Mouse (Mus musculus) megakaryocyte, adult 5-6 weeks (primary cell): ENCODE results near the gene Telo2. TPM values are rescaled to one million over a fixed set of nuclear protein-coding genes. Genes with fewer than 3 reads are reported as not detected.

Experiments
- ATAC-seq: 2 replicates; pipeline ENCODE4 v1.8.0; 2016; ENCODE audit warnings: mild to moderate bottlenecking, inconsistent platforms; ENCODE audit not compliant: poor library complexity, severe bottlenecking
- total RNA-seq, 2 experiments: library from RNA; stranded (forward) in 1 of 2; stranded (reverse) in 1 of 2; fragments of 153-499, 151-499 nt in 1 of 2; fragments of 221-1000, 200-1000 nt in 1 of 2; gene quantifications; 2 replicates each; pipeline versions ENCODE4 v1.2.3 to v1.2.4; 2015 to 2017

Gene Telo2
- total RNA-seq, 2 experiments from 2014 or later = 3.9 to 11.3 TPM

DNA sequence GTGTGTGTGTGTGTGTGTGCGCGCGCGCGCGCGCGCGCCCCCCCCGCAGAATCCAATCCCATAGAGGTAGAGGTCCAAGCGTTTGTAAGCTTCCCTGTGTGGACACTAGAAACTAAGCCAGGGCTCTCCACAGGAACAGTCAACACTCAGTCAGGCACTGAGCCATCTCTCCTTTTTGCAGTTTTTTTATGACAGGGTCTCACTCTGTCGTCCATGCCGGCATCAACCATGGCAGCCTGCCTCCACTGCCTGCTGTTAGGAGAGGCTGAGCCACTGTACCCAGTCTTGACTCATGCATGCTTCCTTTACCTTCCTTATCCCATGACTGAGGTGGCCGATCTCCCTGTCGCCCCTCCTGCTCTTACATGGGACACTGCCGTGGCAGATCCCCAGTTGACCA, 8.0 kb downstream of the Telo2 start:
- no peak for ATAC-seq

DNA sequence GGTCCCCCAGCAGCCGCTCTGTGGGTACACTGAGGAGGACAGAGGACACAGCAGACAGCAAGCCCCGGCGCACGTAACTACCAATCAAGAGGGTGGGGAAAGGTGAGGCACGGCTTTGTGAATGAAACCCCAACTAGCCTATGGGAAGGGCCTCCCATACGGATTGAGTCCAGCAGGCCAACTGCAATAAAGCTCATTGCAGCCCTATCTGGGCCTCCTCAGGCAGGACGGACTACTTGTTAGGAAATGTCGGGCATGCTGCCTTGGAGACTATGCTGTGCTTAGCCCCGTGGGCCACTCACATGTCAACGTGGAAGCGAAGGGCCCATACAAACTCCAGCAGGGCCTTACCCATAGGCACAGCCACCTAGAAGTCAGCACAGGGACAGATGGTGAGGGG, 14.4 kb downstream of the Telo2 start:
- no peak for ATAC-seq

DNA sequence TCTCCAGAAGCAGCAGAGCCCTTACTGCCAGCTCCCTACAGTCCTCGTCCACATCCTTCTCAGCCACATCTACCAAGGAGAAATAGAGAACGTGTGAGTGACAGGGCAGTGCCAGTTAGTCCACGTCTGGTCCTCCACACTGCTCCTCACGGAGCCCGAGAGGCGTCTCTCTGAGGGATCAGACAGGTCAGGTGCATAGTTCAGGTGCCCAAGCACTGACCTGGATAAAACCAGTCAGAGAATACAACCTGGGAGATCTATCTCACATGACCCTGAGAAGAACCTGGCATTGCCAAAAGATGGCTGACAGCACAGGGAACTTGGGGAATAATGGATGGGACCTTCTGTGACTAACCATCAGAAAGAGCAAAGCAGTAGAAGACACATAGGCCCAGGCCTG, 15.7 kb downstream of the Telo2 start:
- no peak for ATAC-seq

DNA sequence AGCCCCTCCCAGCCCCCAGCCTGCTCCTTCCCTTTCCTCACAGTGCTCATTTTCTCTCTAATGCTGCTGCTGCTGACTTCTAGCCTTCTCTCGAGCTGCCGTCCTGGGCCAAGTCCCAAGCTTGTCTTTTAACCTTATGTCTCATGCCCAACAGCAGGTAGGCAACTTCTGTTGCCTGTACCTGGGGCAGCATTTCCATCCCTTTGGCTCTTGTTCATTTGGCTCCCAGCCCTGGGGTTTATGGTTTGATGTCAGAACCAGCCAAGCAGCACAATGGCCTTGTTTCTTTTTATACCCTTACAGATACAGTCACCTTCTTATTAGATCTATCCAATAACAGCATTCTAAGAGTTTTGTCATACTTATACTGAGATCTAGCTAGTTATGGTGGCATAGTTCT, 19.5 kb downstream of the Telo2 start:
- ATAC-seq = no peak

DNA sequence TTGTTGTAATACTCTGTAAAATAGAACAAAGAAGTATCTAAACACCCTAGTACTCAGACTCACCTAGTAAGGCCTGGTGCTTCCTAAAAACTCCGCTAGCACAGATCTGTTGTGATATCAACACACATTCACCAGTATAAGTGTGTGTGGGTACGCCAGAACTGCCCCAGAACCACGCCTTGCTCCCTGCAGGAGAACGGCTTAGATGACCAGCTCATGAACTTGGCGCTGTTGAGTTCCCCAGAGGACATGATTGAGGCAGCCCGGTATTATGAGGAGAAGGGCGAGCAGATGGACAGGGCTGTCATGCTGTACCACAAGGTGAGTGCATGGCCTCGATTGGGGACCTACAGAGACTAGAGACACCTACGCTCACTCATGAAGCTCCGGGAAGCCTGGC, 25.3 kb downstream of the Telo2 start:
- ATAC-seq = no peak

DNA sequence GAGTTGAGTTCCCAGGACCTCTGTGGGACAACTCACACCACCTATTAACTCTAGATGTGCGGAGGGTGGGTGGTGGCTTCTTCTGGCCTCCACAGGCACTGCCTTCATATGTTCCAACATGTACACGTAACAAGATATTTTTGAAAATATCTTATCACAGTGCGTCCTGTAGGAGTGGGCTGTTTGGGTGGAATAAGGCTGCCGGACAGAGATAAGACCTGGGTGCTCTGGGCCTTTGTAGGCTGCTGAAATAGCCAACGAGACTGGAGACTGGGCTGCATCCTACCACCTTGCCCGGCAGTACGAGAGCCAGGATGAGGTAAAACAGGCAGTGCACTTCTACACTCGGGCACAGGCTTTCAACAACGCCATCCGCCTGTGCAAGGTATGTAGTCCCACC, 26.6 kb downstream of the Telo2 start:
- no peak for ATAC-seq

DNA sequence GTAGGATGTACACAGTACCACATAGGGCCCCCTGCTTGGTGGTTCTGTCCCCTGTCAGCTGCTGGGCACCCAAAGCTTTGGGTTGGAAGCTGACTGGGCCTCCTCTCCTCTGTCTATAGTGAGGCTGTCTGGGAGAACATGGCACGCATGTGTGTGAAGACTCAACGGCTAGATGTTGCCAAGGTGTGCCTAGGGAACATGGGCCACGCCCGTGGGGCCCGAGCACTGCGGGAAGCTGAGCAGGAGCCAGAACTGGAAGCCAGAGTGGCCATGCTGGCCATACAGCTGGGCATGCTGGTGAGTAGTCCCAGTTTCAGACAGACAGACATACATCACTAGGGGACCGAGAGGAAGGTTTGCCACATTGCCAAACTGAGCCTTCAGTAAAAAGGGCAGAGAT, 29.0 kb downstream of the Telo2 start:
- no peak for ATAC-seq

DNA sequence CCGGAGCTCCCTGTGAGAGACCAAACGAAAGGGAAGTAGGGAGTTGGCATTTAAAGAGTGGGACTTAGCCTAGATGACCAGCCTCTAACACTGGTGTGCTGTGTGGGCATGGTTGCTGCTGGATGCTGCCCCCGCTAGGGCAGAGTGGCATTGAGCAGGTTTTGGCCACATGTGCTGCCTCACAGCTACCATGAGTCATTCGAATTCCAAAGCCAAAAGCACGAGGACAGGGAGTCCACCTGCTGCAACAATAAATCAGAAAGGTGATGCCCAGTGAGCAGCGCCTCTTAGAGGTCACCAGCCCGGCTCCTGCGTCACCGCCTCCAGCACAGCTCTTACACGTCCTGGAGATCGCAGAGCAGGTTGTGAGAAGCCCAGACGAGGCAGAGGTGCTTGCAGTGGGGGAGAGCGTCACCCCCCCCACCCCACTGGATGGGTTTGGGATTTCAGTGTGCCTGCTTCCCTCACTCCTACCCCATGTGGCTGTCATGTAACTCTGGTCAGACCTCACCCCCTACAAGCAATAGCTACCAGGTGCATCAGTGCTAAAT, 30.9 kb downstream of the Telo2 start:
- no peak for ATAC-seq

DNA sequence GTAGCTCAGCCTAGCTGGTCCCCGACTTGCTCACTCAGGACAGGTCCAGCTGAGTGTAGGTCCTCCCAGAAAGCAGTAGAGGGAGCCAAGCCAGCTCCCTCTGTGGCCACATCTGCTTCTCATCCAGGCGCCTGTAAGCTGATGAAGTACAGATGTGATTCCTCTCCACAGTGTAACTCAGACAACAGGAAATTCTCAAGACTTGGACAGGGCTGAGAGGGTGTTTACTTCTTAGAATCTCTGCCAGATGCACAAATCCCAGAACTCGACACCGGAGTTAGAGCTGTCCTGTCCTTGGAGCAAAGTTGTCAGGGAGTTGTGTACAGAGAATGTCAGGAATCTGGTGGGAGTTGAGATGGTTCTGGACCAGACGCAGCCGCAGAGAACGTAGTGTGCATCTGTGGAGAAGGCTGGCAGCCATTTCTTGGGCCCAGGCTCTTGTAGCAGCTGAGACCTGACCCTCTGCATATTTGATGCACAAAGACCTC, 32.3 kb downstream of the Telo2 start, which contains the start of gene Tmem204:
Gene Tmem204, minus strand, starts transcription at position 148 of the 488 bp plus-strand sequence.
- ATAC-seq = no peak

DNA sequence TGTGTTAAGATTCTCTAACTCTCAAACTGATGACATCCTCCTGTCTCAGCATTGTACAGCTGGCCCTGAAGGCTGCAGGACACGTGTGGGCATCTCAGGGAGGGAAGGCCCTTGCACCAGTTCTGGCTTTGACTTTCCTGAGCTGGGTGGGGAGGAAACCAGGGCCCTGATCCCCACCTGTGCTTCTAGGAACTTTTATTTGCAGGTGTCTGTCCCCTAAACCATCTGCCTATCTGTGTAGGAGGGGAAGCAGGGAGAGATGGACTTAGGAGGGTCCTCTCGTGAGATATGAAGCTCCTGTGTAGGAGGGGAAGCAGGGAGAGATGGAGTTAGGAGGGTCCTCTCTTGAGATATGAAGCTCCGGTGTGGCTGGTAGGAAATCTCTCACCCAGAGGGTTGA, 32.9 kb downstream of the Telo2 start:
- ATAC-seq = no peak

DNA sequence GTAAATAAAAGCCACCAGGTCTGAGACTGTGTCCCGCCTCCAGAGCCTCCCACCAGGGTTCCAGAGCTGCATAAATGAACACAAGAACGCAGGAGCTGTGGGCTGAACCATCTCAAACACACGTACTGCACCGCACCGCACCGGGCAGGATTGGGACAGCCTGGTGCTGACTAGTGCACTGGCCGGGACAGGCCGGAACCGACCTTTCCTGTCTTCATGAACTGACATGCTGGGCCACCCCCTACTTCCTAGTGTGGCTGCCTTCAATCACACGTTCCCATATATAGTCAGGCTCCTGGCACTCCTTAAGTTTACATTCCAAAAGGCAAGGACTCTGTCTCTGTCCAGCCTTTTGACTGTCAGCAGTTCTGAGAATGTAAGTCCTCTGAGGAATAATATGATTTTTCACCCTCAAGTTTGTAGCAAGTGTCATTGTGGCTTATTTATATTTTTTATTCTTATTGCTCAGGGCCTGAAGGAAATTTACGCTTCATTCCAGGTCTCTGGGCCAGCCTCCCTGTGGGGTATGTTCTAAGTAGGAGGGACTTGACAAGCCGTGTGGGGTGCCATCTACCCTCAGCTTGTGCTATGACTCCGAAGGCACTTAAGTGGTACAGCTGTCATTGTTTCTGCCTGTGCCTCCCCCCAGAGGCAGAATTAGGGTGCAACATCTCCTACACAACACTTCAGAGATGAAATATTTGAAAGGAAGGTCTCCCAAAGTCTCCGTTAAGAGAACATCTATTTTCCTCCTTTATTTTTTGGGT, 33.5 kb downstream of the Telo2 start:
- ATAC-seq = no peak

DNA sequence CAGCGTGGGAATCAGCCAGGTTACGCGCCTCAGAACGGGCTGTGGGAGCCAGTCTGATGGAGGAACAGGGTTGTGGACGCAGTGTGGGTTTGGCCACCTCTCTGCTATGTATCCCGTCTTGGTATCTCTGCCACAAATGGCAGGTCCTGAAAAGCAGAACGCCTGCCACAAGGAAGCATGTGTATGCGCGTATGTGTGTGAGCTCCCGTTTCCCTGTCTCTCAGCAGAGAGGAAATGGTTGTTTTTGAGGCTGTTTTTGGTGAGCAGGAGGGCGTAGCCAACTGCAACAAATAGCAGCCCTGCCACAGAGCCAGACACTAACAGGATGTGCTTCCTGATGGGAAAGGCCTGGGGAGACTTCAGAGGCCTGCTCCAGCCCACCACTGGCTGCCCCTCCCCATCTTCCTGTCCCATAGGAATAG, 34.8 kb downstream of the Telo2 start:
- ATAC-seq = no peak

DNA sequence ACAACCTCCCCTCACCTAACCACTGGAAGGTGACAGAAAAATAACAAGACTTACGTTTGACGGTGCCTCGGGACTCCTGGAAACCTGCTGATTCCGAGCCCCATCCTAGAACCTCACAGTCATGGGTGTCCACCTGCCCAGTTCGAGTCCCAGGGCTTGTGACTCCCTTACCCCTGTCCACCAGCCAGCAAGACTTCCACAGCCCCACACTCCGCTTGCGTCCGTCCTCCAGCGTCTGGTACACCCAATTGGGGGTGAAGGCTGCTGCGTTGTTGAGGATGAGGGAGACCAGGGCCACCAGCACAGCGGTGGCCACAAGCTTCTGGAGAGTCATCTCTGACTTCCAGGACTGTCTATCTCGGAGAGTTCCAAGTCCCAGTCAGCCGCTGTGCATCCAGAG, 35.6 kb downstream of the Telo2 start:
- no peak for ATAC-seq

DNA sequence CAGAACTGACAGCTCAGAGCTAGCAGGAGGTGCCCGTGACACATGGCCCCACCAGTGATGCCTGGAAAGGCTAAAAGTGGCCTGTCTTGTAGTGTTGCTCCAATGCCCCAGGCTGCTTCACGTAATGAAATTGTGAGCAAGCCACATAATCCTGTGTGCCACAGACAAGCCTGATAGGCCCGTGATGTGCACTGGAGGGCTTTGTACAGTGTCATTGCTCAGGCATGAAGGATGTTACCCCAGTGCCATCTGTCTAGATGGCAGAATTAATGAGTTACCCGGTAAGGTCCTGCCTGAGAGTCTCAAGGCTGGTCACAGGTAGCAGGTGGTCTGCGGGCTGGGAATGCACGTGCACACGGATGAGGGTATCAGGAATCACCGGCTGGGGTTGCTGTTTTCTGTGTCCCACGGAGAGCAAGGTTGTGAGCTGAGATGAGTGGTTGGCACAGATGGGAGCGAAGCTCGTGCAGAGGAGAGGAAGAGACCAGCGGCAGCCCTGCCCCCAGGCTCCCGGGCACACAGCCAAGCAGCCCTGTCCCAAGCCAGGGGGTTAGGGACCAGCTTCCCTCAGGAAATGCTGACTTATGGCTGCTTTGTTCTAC, 37.9 kb downstream of the Telo2 start:
- no peak for ATAC-seq

DNA sequence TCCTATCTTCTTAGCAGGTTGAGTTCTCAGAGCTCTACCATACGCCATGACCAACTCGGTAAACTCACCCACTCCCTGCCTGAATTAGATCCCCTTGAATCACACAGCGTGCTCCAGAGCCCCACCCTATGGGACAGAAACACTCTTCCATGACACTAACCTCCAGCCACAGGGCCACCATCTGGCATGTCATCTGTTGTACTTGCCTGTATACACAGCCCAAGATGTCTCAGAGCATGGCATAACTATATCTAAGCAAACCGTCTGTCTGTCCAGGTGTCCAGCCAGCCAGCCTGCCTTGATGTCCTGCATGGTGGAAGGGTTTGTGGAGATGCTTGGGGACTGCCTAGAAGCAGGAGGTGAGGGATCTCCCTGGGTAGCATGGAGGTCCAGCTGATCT, 38.9 kb downstream of the Telo2 start:
- ATAC-seq = no peak

DNA sequence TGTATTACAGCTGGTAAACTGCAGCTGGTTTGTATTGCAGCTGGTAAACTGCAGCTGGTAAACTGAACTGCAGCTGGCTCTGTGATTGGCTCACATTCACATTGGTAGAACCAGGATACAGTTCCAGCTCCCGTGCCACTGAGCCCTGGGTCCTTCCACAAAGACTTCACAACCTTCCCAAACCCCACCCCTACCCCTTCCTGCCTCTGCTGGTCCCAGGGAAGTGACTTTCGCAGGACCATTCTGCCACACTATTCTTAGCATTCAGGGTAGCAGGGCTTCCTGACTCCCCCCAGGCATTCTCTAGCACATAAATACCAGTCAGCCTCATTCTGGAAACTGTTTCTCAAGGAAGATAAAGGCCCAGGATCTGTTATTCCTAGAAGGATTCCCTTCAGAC, 47.1 kb downstream of the Telo2 start:
- no peak for ATAC-seq

DNA sequence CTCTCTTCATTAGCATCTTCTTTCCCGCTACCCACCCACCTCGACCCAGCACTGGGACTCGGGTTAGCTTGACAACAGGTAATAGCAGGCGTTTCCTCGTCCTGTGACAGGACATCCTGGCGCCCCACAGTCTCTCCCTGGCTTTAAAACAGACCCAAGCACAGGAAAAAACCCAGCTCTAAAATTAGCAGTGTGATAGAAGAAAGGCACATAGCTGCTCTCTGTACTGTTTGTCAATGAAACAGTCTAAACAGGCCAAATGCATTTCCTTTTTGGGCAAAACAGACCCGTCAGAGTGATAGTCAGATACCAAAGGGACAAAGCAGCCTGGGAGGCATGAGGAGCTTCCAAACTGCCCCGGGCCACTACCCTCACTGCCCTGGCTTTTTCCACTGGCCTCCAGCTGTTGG, 48.3 kb downstream of the Telo2 start:
- ATAC-seq = no peak

DNA sequence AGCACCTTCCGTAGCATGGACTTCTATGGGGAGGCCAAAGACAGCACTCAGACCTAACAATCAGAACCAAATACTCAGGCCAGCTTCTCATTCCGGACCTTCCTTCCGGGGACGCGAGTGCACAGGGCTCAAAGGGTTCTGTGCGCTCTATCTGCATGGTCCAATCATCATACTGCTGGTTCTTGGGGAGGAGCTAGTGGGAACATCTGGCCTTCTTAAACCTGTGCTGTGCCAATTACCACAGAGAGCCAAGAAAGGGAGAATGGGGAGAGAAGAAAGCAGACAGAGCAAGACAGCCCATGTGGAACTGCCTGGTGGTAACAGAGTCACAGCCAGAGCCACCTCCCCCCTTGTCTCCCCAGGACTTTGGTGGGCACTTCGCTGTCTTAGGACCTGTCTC, 49.2 kb downstream of the Telo2 start:
- ATAC-seq = no peak

DNA sequence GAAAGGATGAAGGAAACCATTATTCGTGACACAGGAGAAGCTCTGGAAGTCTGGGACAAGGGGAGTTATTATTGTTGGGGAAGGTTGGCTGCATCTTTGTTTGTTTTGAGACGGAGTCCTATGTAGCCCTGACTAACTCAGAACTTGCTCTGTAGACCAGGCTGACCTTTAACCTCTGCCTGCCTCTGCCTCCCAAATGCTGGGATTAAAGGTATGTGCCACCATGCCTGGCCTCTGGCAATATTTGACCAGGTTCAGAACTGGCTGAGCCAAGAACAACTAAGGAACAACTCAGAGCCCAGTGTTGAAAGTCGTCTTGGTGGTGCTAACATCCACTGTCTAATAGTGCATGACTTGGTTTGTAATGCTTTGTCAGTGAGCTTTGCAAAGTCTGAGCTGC, 50.6 kb downstream of the Telo2 start:
- ATAC-seq = no peak

DNA sequence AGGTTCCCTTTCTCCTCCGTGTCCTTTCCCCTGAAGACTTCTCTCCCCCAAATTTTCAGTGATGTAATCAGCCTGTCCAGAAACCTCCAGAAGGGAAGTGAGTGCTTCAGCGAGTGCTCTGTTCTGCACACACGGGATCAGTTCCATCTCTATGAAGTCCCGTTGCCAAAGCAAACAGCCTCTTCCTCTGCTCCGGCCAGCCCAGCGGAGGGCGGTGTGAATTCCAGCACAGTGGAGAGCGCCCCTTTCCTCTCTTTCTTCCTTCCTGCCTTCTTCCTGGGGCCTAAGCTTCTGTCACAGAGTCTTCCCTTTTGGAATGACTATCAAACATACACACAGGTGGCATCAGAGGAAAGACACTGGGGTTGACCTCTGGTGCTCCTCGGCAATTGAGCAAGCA, 51.4 kb downstream of the Telo2 start:
- no peak for ATAC-seq

DNA sequence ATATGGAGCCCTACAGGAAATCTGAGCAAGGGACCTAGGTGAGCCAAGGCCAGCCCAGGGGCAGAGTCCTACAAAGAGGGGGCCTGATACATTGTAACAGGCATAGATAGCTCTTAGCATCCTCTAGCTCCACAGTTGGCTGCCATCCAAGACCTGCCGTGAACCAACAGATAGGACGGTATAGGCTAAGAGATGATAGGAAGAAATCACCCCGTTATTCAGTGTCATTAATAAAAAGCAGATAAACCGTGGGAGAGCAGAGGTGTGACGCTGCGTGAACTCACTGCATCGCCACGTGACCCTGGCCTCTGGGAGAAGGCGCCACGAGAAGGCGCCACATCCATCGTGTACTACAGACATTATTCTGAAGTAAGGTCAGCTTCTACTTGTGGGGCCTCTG, 51.9 kb downstream of the Telo2 start:
- ATAC-seq = no peak

DNA sequence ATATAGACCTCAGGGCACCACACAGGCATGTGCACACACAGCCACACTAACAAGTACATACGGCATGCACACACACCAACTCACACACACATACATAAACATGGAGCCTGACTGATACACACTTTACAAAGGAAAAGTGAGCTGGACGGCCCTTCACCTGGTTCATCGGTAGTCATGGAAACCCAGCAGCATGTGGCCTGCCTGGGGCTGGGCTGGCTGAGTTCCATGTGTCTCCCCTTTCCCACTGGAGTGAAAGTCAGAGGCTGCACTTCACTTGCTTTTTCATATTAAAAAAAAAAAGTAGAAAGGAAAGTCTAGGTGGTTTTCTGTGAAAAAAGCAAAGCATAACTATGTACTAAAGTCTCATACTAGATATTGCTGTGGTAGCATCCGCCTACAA, 52.5 kb downstream of the Telo2 start:
- no peak for ATAC-seq
